Mouse (Mus musculus) kidney, embryonic 16.5 days (tissue): ENCODE data around the gene Ethe1. TPM values are rescaled to one million over a fixed set of nuclear protein-coding genes. Genes with fewer than 3 reads are reported as not detected.

Source experiments
- ATAC-seq: fragments of 200-750 bp; cut with Nextera tagmentation; 2 replicates; pipeline ENCODE4 v1.8.0; 2017; ENCODE audit warnings: moderate TSS enrichment; ENCODE audit not compliant: low FRiP score, low TSS enrichment
- H3K27ac ChIP-seq: fragments of 300-500 bp; sonication (generic); 2 replicates; pipeline ENCODE4 v1.5.1; 2014; ENCODE audit warnings: low read length
- H3K27me3 ChIP-seq: fragments of 300-500 bp; sonication (generic); 2 replicates; pipeline ENCODE4 v1.6.1; 2014; ENCODE audit warnings: low read length, control low read depth, mixed read lengths; ENCODE audit not compliant: insufficient read depth
- H3K36me3 ChIP-seq: fragments of 300-500 bp; sonication (generic); 2 replicates; pipeline ENCODE4 v1.6.1; 2014; ENCODE audit warnings: low read length, control low read depth, mixed read lengths; ENCODE audit not compliant: insufficient read depth
- H3K4me1 ChIP-seq: fragments of 300-500 bp; sonication (generic); 2 replicates; pipeline ENCODE4 v1.6.1; 2014; ENCODE audit warnings: low read length, control low read depth, mixed read lengths; ENCODE audit not compliant: insufficient read depth
- H3K4me2 ChIP-seq: fragments of 300-500 bp; sonication (generic); replicated peaks from 2 replicates; pipeline ENCODE4 v1.6.1; 2014; ENCODE audit warnings: low read depth, low read length
- H3K4me3 ChIP-seq: fragments of 300-500 bp; sonication (generic); 2 replicates; pipeline ENCODE4 v1.5.1; 2014; ENCODE audit warnings: mild to moderate bottlenecking, low read length
- H3K9ac ChIP-seq: fragments of 300-500 bp; sonication (generic); replicated peaks from 2 replicates; pipeline ENCODE4 v1.6.1; 2014; ENCODE audit warnings: low read length
- H3K9me3 ChIP-seq: fragments of 300-500 bp; sonication (generic); 2 replicates; pipeline ENCODE4 v1.6.1; 2016; ENCODE audit warnings: low read length, control low read depth
- WGBS: fragments of 180-500 bp; shearing (Covaris S2); extraction: QIAGEN DNeasy Blood & Tissue Kit; methylation state at CpG from one replicate; pipeline ENCODE4 v1.1.7; 2014; 5-methylcytosine and 5-hydroxymethylcytosine counted together
- polyA plus RNA-seq: library from polyadenylated mRNA; unstranded; fragments of >200 nt; fragmentation: Nextera tagmentation; extraction: Ambion mirVana; gene quantifications from 2 replicates; pipeline ENCODE4 v1.2.1, GENCODE M21; 2015

Gene Ethe1
- polyA plus RNA-seq, 1 experiment from 2014 or later, result 55.2 TPM

DNA sequence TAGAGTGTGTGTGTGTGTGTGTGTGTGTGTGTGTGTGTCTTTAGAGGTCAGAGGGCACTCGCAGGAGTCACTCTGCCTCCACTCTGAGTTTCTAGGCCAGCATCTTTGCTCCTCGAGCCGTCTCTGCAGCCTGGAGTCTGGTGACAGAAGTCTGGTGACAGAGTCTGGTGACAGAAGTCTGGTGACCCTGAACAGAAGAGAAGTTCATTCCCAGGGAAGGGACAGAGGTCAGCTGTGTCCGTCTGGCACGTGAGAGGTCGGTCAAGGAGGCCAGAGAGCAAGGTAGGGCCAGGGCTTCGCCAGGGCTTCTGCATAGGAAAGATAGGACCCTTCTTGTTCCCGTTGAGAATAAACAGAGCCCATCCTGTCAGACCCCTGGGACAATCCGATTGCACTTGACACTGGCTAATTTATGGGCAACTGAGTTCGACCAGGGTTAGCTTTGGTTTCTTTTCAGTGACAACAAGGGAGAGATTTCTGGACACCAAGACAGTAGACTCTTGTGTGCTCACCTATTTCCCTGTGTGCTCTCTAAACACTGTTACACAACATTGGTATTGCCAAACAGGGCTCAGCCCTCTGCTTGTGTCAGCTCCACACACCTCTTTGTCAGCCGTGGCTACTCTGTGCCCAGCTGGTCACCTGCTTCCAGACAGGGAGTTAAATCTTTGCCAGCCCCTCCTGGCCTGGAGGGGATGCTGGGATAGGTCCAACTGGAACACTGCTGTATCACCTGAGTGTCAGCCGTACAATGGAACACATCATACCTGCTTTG lies 35.2 kb upstream of the Ethe1 start:
- Histone ChIP-seq H3K27ac (no peak overlapping the region), H3K9me3 (no peaks in the 10 kb centered on the region), H3K4me1 (peaks cover 6% of the 10 kb centered on the region), H3K27me3 (no peaks in the 10 kb centered on the region), H3K4me3 (no peak overlapping the region), H3K4me2 (no peak overlapping the region), H3K9ac (no peak overlapping the region), H3K36me3 (peaks cover 54% of the 10 kb centered on the region)
- WGBS, result 71% methylated on average over 12 of the region's 12 CpGs
- no peak for ATAC-seq

DNA sequence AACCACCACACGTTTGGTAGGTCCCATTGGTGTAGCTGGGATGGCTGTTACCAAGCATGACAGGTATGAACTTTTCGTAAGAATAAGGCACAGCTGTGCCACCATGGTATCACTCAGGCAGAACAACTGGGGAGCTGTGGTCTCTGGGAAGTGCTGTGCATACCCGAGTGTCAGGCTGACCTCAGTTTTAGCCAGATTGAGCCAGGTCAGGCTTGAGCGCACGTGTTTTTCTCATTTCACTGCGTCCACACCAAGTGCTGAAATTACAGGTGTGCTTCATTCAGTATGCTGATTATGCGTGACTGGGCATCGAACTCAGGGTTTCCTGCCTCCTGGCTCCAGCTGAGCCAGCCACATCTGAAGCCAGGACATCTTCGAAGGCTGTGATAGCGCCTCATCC lies 31.6 kb upstream of the Ethe1 start:
- no peak for ATAC-seq

GRCm38 (mm10) chr7:24561450-24561849 lies 25.9 kb upstream of the Ethe1 start:
- Histone ChIP-seq H3K9me3 (no peaks in the 10 kb centered on the region), H3K36me3 (peaks cover 29% of the 10 kb centered on the region; the same call in 1 of the 2 replicates), H3K4me1 (no peaks in the 10 kb centered on the region; the same call in 1 of the 2 replicates), H3K4me3 (no peak overlapping the region), H3K27ac (no peak overlapping the region), H3K4me2 (no peak overlapping the region), H3K9ac (no peak overlapping the region), H3K27me3 (no peaks in the 10 kb centered on the region)
- 86% methylated on average over 4 of the region's 4 CpGs for WGBS
- ATAC-seq, result no peak

More for the DNA sequence above, 31.6 kb upstream of the Ethe1 start:
- H3K27me3 ChIP-seq, result no peaks in the 10 kb centered on the region
- peaks cover 46% of the 10 kb centered on the region for H3K36me3 ChIP-seq
- no peak overlapping the region for H3K4me3 ChIP-seq
- WGBS, result 70% methylated on average over 10 of the region's 10 CpGs
- H3K4me1 ChIP-seq, result no peaks in the 10 kb centered on the region
- H3K9me3 ChIP-seq, result no peaks in the 10 kb centered on the region
- no peak overlapping the region for H3K27ac ChIP-seq
- no peak overlapping the region for H3K9ac ChIP-seq
- H3K4me2 ChIP-seq, result no peak overlapping the region

DNA sequence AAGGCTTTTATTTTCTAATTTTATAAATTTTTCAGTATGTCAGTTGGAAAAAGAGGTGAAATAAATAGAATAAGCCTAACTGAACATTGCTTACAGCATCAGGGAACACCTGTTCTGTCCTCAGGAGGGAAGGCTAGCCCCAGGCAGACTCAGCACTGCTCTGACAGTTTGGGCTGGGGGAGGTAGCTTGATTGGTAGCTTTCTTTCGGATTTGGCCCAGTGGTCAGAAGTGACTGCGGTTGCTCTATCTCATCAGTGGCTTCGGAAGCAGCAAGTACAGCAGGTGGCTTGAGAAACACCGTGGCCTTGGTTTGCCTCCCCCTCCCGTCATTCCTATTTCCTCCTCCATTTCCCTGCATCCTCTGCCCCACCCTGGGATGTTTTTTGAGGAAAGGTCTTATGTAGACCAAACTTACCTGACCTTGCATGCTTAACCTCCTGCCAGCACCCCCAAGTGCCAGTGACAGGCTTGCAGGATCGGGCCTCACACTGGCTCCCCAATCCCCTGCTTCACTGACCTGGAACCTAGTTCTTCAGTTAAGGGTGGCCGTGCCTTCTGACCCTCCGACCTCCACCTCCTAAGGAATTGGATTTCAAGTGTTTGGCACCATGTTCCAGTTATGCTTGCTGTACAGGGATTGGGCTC lies 24.0 kb upstream of the Ethe1 start:
- Histone ChIP-seq H3K9ac (no peak overlapping the region), H3K36me3 (peaks cover 45% of the 10 kb centered on the region), H3K4me1 (no peaks in the 10 kb centered on the region; the same call in 1 of the 2 replicates), H3K27me3 (no peaks in the 10 kb centered on the region), H3K4me2 (no peak overlapping the region), H3K27ac (no peak overlapping the region), H3K9me3 (no peaks in the 10 kb centered on the region), H3K4me3 (no peak overlapping the region)
- no peak for ATAC-seq
- WGBS, result 45% methylated on average over 8 of the region's 8 CpGs

- H3K36me3 ChIP-seq, result peaks cover 50% of the 10 kb centered on the region
- H3K4me1 ChIP-seq, result no peaks in the 10 kb centered on the region; the same call in 1 of the 2 replicates
- no peak overlapping the region for H3K4me2 ChIP-seq
- H3K4me3 ChIP-seq, result no peak overlapping the region
- 79% methylated on average over 4 of the region's 4 CpGs for WGBS
- H3K9ac ChIP-seq, result no peak overlapping the region
- no peak overlapping the region for H3K27ac ChIP-seq
- H3K27me3 ChIP-seq, result no peaks in the 10 kb centered on the region
- ATAC-seq, result no peak
- no peaks in the 10 kb centered on the region for H3K9me3 ChIP-seq
Measured at GRCm38 (mm10) chr7:24563837-24564206, 23.5 kb upstream of the Ethe1 start.

GRCm38 (mm10) chr7:24564607-24565265 lies 22.6 kb upstream of the Ethe1 start:
- no peak overlapping the region for H3K4me3 ChIP-seq
- no peaks in the 10 kb centered on the region for H3K9me3 ChIP-seq
- no peaks in the 10 kb centered on the region for H3K27me3 ChIP-seq
- ATAC-seq, result 0 out of 2 replicates have a peak, but pooled peaks have one; percentile 13
- H3K9ac ChIP-seq, result no peak overlapping the region
- H3K4me2 ChIP-seq, result no peak overlapping the region
- H3K27ac ChIP-seq, result no peak overlapping the region
- peaks cover 54% of the 10 kb centered on the region for H3K36me3 ChIP-seq
- no peaks in the 10 kb centered on the region; the same call in 1 of the 2 replicates for H3K4me1 ChIP-seq
- 68% methylated on average over 6 of the region's 6 CpGs for whole genome bisulfite sequencing

DNA sequence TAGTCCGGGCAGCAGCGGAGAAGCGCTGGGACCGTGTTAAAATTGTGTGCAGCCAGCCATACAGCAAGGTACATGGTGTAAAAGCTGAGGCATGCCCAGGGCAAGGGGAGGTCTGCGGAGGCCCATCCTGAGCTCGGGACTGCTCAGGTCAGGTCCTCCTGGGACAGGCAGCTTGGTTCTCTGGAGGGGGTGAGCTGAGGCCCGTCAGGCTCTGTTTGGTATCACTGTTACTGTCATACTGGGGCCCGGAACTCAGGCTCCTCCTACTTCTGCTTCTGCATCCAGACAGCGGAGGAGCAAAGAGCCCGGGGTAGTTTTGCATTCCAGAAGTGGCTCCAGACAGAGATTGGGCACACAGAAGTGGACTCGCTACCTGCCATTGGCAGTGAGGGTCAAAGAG lies 21.7 kb upstream of the Ethe1 start:
- Histone ChIP-seq H3K4me3 (no peak overlapping the region), H3K9me3 (no peaks in the 10 kb centered on the region), H3K27me3 (no peaks in the 10 kb centered on the region), H3K36me3 (peaks cover 55% of the 10 kb centered on the region), H3K27ac (no peak overlapping the region), H3K4me1 (no peaks in the 10 kb centered on the region; the same call in 1 of the 2 replicates), H3K4me2 (no peak overlapping the region), H3K9ac (no peak overlapping the region)
- no peak for ATAC-seq
- 95% methylated on average over 11 of the region's 11 CpGs for WGBS

- Histone ChIP-seq H3K4me2 (no peak overlapping the region), H3K9ac (no peak overlapping the region), H3K27ac (no peak overlapping the region), H3K36me3 (peaks cover 58% of the 10 kb centered on the region), H3K27me3 (no peaks in the 10 kb centered on the region), H3K9me3 (no peaks in the 10 kb centered on the region), H3K4me3 (no peak overlapping the region), H3K4me1 (no peaks in the 10 kb centered on the region; the same call in 1 of the 2 replicates)
- 94% methylated on average over 9 of the region's 9 CpGs for WGBS
- ATAC-seq, result no peak
Measured at GRCm38 (mm10) chr7:24566206-24566605, 21.1 kb upstream of the Ethe1 start.

DNA sequence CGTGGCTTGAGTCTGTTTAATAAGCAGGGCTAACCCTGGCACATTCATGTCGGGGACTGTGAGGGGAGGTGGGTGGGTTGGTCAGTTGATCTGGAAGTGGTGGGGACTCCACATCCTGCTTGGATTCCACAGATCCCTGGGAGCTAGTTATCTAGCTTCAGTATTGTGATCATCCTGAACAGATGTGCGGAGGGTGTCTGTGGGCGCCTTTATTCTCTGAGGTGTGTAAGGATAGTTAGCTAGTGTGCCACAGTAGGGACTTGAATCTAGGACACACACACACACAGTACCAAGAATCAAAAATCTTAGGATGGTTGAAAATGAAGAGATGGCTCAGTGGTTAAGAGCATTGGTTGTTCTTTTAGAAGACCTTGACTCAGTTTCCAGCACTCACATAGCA lies 18.8 kb upstream of the Ethe1 start:
- 93% methylated on average over 4 of the region's 4 CpGs for WGBS

More for the DNA sequence above, 18.8 kb upstream of the Ethe1 start:
- Histone ChIP-seq H3K4me1 (no peaks in the 10 kb centered on the region), H3K27ac (no peak overlapping the region), H3K36me3 (peaks cover 65% of the 10 kb centered on the region), H3K4me2 (no peak overlapping the region), H3K9me3 (no peaks in the 10 kb centered on the region), H3K27me3 (no peaks in the 10 kb centered on the region), H3K9ac (no peak overlapping the region), H3K4me3 (no peak overlapping the region)
- ATAC-seq, result no peak
